Mouse (Mus musculus): ENCODE measurements around the gene Gopc.
A peak's percentile ranks its signal among the peaks of the same experiment; 100 is the strongest.
"Not testable (repeated sequence)": the region's sequence is repeated elsewhere in the genome, so short reads cannot be mapped to it uniquely, and the experiment has no call there.

Gene Gopc

DNA sequence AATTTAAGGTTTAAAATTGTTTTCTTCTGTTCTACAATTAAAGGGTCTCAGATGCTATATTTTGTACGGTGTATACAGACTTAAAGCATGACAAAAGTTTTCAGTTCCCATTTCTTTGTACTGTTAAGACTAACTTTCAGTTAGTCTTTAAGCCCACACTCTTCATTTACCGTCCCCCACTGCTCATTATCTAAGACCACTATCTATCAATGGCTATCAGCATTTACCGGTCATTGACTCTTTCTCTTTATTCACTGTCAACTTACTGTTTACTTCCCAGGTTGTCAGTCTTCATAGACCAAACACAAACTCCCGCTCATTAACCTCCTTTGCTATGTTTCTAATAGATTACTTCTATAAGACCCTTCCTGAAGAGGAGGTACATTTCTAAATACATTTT, 5.3 kb upstream of the Gopc start:
- DNase-seq (ENCODE audit: low spot score): no peak

- peak; percentile 78 for DNase-seq (ENCODE audit: low spot score)
These were observed 3.1 kb upstream of the Gopc start for GRCm38 (mm10) chr10:52384823-52385610.

GRCm38 (mm10) chr10:52383522-52383921, 1.6 kb upstream of the Gopc start:
- no peak for DNase-seq (ENCODE audit: low spot score)

- DNase-seq (ENCODE audit: low spot score): no peak
These were observed 1.1 kb upstream of the Gopc start for GRCm38 (mm10) chr10:52383022-52383421.

DNA sequence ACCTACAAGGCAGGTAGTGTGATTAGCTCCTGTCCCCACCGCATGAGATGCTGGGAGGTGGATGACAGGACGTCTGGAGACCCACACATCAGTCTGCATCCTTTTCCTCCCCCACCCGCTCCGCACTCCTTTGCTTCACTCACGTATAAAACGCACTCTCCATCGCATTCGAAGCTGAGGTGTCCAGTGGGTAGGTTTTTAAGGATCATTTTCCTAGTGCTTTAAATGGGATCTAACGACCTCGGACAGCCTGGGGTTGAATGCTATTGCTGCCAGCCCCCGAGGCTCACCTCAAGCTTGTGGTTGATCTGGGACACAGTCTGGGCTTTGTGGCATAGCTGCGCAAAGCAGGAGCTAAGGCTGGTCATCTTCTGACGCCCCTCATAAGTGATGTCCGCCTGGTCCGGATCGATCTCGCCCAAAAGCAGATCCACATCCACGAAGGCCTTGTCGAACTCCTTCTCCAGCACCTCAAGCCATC, 563 bp downstream of the Gopc start:
- DNase-seq (ENCODE audit: low spot score): peak; percentile 69

DNA sequence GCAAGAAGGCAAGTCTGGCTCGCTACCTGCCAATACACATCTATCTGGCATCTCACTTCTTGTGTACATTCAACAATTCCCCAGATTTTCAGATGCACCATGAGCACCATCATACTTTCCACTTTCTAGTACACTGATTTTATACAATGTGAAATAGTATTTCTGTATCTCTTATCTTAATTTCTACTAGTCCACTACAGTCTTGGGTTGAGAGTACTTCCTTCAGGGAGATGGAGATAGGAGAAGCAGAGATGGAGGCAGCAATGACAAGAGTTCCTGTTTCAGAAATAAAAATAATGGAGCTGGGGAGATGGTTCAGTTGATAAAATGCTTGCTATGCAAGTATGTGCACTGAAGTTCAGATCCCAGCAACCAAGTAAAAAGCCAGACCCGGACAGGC, 4.1 kb downstream of the Gopc start:
- no peak for DNase-seq (ENCODE audit: low spot score)

- DNase-seq (ENCODE audit: low spot score): no peak
These were observed 5.5 kb downstream of the Gopc start for GRCm38 (mm10) chr10:52376422-52376821.

DNA sequence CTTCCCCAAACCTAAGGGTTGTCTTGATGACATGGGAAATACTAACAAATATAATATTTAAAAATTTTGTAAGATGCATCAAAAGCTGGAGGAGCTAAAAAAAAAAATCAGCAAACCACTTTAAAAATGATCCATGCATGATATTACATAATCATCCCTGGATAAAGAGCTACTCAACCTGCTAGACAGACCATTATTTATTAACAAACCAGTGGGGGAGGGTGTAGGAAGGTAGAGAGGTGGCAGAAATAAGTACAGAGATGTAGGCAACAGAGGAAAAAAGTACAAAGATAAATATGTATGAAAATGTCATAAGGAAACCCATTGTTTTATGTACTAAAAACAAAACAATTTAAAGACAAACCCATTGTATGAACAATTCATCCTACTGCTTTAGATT, 7.3 kb downstream of the Gopc start:
- no peak for DNase-seq (ENCODE audit: low spot score)

- no peak for DNase-seq (ENCODE audit: low spot score)
These were observed 8.1 kb downstream of the Gopc start for GRCm38 (mm10) chr10:52373834-52374233.

- DNase-seq (ENCODE audit: low spot score): no peak
These were observed 13.5 kb downstream of the Gopc start for GRCm38 (mm10) chr10:52368376-52368775.

DNA sequence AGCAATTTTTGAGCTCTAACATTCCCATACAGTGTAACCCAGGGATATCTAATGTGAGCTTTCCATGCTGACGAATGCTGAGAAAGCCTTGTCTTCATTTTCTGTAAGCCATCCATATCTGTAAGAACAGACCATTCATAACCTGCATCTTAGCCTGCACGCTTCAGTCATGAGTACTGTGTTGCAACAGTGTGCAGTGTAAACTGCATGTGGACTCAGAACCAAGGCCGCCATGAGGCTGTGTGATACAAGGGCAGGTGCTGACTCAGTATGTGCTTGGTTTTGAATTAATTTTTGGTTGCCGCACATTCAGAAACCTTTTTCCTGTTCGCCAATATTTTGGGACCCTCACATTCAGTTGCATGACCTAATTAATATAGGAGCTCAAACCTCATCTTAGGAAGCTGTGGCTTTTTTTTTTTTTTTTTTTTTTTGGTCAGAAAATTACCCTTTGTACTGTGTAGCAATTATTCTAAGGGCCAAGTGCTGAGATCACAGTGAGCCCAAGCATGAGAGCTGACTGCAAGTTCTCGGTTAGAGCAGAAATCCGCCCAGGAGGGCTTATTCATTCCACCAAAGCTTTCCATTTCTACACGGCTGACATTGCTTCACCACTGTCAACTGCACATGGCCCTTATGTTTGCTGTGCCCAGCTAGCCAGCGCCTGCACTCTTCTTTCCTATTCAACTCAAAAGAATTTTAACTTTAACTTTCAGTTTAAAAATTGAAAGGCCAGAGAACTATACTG, 20.9 kb downstream of the Gopc start:
- DNase-seq (ENCODE audit: low spot score): no peak

DNA sequence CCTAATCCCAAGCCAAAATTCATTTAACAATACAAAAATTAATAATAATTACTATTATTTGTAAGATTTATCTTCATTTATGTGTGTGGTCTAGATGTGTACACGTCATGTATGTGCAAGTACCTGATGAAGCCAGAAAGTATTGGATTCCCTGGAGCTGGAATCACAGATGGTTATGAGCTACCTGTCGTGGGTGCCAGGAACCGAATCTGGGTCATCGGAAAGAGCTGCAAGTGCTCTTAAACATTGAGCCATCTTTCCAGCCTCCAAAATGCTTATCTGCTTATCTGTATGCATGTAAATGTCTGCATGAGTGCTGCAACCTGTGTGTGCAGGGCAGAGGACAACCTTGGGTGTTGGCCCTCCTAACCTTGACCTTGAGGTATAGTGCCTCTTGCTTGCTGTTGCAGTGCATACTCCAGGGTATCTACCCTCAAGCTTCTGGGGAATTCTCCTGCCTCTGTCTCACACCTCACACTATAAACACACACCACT, 21.6 kb downstream of the Gopc start:
- no peak for DNase-seq (ENCODE audit: low spot score)

DNA sequence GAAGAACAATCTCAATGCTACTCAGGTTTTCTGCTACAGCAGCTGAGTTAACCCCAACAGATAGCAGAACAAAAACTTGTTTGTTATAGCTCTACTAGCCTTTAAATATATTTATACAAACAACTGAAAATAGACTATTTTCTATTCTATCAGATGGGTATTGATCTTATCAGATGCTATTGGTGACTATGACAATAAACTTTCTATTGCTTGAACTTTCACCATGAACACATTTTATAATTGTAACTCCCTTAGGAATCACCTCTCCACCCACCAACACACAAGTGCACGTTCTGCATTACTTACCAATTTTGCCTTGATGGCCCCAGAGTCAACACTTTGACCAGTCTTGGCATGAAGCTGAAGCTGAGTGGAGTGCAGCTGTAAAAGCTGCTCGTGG, 23.5 kb downstream of the Gopc start, which contains the start of gene Gm26741:
Gene Gm26741, plus strand, starts transcription at position 301 of the 400 bp plus-strand sequence.
- no peak for DNase-seq (ENCODE audit: low spot score)

DNA sequence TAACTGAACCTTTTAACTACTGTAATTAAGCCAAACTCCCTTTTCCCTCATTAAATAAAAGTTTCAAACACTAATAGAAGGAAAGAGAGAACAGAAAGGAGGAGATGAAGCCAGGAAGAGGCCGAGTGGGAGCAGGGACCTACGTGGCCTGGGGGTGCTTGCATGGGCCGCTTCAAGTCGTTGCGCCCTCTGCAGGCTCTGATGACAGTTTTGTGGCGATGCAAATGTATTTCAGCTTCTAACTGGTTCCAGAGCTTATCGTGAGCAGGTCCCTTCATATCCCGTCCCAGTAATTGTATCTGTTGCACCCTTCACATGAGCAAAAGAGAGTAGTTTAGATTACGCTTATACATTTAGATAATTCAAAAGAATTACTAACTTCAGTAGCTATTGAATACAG, 28.7 kb downstream of the Gopc start:
- DNase-seq (ENCODE audit: low spot score): peak; percentile 10

DNA sequence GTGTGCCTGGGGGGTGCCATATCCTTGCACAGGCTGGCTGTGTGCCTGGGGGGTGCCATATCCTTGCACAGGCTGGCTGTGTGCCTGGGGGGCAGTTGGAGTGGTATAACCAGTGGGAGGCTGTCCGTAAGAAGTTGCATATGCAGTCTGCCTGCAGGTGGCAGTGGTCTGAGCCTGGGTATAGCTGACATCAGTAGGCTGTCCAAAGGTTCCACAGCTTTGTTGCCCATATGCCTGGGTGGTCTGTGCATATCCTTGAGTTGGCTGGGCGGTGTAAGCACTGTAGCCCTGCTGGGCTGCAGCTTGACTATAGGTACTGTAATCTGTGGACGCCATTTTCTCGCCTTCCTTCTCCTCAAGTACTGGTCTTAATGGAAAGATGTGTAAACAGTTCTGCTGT, 38.6 kb downstream of the Gopc start:
- DNase-seq (ENCODE audit: low spot score): not testable (repeated sequence)

DNA sequence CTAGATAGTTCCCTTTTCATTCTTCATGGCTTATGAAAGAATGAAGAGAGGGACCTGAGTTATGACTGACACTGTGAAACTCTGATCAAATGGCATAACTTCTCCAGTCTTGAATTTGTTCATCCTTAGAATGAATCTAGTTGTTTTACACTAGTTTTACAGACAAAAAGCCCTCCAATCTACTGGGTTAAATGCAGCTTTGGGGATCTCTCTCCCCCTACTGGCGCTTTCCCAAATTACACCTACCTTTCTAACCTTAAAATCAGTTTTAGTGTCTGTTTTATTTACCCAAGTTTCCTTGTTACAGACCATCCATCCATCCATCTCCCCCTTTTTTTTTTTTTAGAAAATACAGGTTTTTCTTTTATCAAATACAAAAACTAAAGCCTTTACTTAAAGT, 50.9 kb downstream of the Gopc start:
- DNase-seq (ENCODE audit: low spot score): peak; percentile 71

- no peak for DNase-seq (ENCODE audit: low spot score)
These were observed 60.0 kb downstream of the Gopc start for GRCm38 (mm10) chr10:52321918-52322317.

- DNase-seq (ENCODE audit: low spot score): no peak
These were observed 62.2 kb downstream of the Gopc start for GRCm38 (mm10) chr10:52319506-52320286.

- no peak for DNase-seq (ENCODE audit: low spot score)
These were observed 72.7 kb downstream of the Gopc start for GRCm38 (mm10) chr10:52309196-52309595.

GRCm38 (mm10) chr10:52304574-52304973, 77.3 kb downstream of the Gopc start:
- no peak for DNase-seq (ENCODE audit: low spot score)

DNA sequence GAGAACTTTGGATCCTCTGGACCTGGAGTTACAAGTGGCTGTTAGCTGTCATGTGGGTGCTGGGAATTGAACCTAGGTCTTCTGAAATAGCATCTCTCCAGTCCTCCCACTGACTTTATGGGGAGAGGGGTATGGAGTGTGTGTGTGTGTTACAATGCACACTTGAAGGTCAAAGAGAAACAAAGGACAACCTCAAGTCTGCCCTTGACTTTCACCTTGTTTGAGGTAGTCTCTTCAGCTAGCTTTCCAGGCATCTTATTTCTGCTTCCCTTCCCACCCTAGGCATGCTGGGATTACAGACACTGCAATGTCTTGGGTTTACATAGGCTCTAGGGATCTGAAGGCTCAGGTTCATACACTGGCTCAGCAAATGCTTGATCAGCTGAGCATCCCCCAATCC, 79.7 kb downstream of the Gopc start:
- no peak for DNase-seq (ENCODE audit: low spot score)

DNA sequence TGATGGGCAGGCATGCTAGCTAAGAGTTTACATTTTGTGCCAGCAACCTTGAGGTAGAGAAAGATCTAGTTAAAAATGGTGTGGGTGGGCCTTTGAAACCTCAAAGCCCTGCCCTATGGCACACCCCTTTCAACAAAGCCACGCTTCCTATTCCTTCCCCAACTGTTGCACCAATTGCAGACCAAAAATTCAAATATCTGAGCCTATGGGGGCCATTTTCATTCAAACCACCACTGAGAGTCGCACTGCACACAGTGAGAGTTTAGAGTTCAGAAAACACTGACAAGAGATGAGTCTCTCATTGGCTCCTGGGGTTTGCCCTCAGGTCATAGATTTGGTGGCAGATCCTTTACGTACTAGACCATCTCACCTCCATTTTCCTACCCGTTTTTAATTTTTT, 80.2 kb downstream of the Gopc start:
- DNase-seq (ENCODE audit: low spot score): no peak

All from embryo, embryonic 10.5 days (tissue).